Mouse (Mus musculus): Measurements from ENCODE around the gene Rmi1.

DNA sequence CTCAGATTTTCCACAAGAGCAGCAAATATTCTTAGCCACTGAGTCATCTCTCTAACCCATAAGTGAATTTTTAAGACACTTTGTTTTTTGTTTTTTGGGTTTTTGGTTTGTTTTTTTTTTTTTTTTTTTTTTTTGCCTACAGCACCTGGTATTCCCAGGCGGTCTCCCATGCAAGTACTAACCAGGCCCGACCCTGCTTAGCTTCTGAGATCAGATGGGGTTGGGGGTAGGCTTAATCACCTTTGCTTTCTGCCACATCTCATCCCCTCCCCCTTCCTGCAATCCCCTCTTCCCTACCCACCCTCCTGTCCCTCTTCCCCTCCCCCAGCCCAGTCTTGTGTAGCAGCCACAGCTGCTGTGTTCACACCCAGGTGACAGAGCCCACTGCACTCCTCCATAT is 37.7 kb downstream of the Rmi1 start:
- TF ChIP-seq POLR2A (IDR thresholded peaks at IDR 0.05; ENCODE audit: borderline replicate concordance, low read depth, low read length) (no peak), CTCF (IDR thresholded peaks at IDR 0.05; ENCODE audit: low read depth, low read length) (no peak)

All from bone marrow macrophage, adult 2 months (primary cell).